Mouse (Mus musculus) neural tube, embryonic 14.5 days (tissue): ENCODE results near the gene Mrpl23. TPM values are rescaled to one million over a fixed set of nuclear protein-coding genes. Genes with fewer than 3 reads are reported as not detected.

Source experiments
- ATAC-seq: fragments of 200-750 bp; cut with Nextera tagmentation; 2 replicates; pipeline ENCODE4 v1.8.0; 2017; ENCODE audit warnings: low read depth, mild to moderate bottlenecking, moderate TSS enrichment, moderate library complexity
- H3K27ac ChIP-seq: fragments of 300-500 bp; sonication (generic); 2 replicates; pipeline ENCODE4 v1.5.1; 2014; ENCODE audit warnings: low read depth, mild to moderate bottlenecking, control low read depth, low read length, moderate library complexity, mixed read lengths
- H3K27me3 ChIP-seq: fragments of 300-500 bp; sonication (generic); 2 replicates; pipeline ENCODE4 v1.6.1; 2014; ENCODE audit warnings: low read length; ENCODE audit not compliant: control insufficient read depth, insufficient read depth
- H3K36me3 ChIP-seq: fragments of 300-500 bp; sonication (generic); 2 replicates; pipeline ENCODE4 v1.6.1; 2014; ENCODE audit warnings: low read length, mixed read lengths; ENCODE audit not compliant: control insufficient read depth, insufficient read depth
- H3K4me1 ChIP-seq: fragments of 300-500 bp; sonication (generic); 2 replicates; pipeline ENCODE4 v1.6.1; 2014; ENCODE audit warnings: low read length; ENCODE audit not compliant: control insufficient read depth, insufficient read depth
- H3K4me2 ChIP-seq: fragments of 300-500 bp; sonication (generic); 2 replicates; pipeline ENCODE4 v1.6.1; 2014; ENCODE audit warnings: mild to moderate bottlenecking, low read depth, low read length, control low read depth
- H3K4me3 ChIP-seq: fragments of 300-500 bp; sonication (generic); 2 replicates; pipeline ENCODE4 v1.5.1; 2014; ENCODE audit warnings: low read depth, low read length, control low read depth, mixed read lengths
- H3K9ac ChIP-seq: fragments of 300-500 bp; sonication (generic); replicated peaks from 2 replicates; pipeline ENCODE4 v1.6.1; 2014; ENCODE audit warnings: low read depth, mild to moderate bottlenecking, control low read depth, low read length, mixed read lengths
- H3K9me3 ChIP-seq: fragments of 300-500 bp; sonication (generic); 2 replicates; pipeline ENCODE4 v1.6.1; 2016; ENCODE audit warnings: low read length; ENCODE audit not compliant: control insufficient read depth
- WGBS: fragments of 180-500 bp; shearing (Covaris S2); extraction: QIAGEN DNeasy Blood & Tissue Kit; methylation state at CpG from one replicate; pipeline ENCODE4 v1.1.7; 2014; 5-methylcytosine and 5-hydroxymethylcytosine counted together
- polyA plus RNA-seq: library from polyadenylated mRNA; unstranded; fragments of >200 nt; fragmentation: Nextera tagmentation; extraction: Ambion mirVana; gene quantifications from 2 replicates; pipeline ENCODE4 v1.2.1, GENCODE M21; 2014

Mrpl23 gene
- polyA plus RNA-seq, 1 experiment from 2014 or later = 21.4 TPM

GRCm38 (mm10) chr7:142510021-142510777 lies 22.3 kb upstream of the Mrpl23 start:
- no peaks in the 10 kb centered on the region for H3K9me3 ChIP-seq
- ATAC-seq = no peak
- no peak overlapping the region for H3K4me3 ChIP-seq
- WGBS = 9% methylated on average over 12 of the region's 12 CpGs
- H3K27me3 ChIP-seq = no peaks in the 10 kb centered on the region
- no peaks in the 10 kb centered on the region for H3K36me3 ChIP-seq
- 0 out of 2 replicates have a peak, but pooled peaks cover 4% of the 10 kb centered on the region for H3K4me1 ChIP-seq
- no peak overlapping the region for H3K4me2 ChIP-seq
- H3K27ac ChIP-seq = peak overlapping the region; percentile 45; the same call in 1 of the 2 replicates
- H3K9ac ChIP-seq = no peak overlapping the region

GRCm38 (mm10) chr7:142514048-142514447 lies 18.4 kb upstream of the Mrpl23 start:
- 91% methylated on average over 4 of the region's 4 CpGs for WGBS
- no peak overlapping the region for H3K4me3 ChIP-seq
- H3K27me3 ChIP-seq = no peaks in the 10 kb centered on the region
- ATAC-seq = no peak
- H3K9me3 ChIP-seq = no peaks in the 10 kb centered on the region
- no peaks in the 10 kb centered on the region for H3K36me3 ChIP-seq
- no peak overlapping the region for H3K27ac ChIP-seq
- no peak overlapping the region for H3K9ac ChIP-seq
- H3K4me2 ChIP-seq = no peak overlapping the region
- peaks cover 8% of the 10 kb centered on the region; the same call in 1 of the 2 replicates for H3K4me1 ChIP-seq

DNA sequence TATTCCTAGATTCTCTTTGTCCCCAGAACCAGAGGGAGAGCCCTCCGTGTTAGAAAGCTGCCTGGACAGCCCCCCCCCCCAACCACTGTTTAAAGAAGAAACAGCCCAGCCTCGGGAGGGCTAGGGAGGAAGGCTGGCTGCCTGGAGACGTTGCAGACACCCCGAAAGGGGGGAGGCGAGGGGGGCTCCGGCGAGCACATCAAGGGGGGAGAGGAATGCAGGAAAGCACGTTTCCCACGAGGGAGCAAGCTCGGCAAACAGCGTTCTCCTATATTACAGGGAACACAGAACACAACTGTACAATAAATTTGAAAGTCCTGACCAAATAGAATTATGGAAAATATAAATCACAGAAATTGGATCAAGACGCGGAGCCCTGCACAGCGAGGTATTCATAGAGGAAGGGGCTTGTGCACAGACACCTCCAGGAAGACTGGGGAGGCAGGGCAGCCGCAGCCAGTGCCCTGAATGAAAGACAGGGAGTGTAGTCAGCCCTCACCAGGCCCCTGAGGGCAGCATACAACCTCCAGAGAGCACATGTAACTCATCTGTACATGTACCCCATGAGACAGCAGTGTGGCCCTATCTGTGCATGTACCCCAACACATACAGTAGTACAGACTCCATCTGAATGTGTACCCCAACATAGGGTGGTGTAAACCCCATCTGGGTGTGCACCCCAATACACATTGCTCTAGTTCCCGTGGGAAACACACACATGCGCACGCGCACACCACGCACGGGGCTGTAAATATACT lies 16.1 kb upstream of the Mrpl23 start:
- Histone ChIP-seq H3K4me1 (peaks cover 8% of the 10 kb centered on the region; the same call in 1 of the 2 replicates), H3K9me3 (no peaks in the 10 kb centered on the region), H3K4me3 (no peak overlapping the region), H3K4me2 (peak overlapping the region; percentile 21; the same call in 1 of the 2 replicates), H3K36me3 (no peaks in the 10 kb centered on the region), H3K9ac (no peak overlapping the region), H3K27ac (peak overlapping the region; percentile 31; the same call in 1 of the 2 replicates), H3K27me3 (no peaks in the 10 kb centered on the region)
- peak; percentile 51 for ATAC-seq
- 41% methylated on average over 21 of the region's 21 CpGs for WGBS

GRCm38 (mm10) chr7:142517531-142517930 lies 15.0 kb upstream of the Mrpl23 start:
- H3K9ac ChIP-seq = no peak overlapping the region
- H3K36me3 ChIP-seq = no peaks in the 10 kb centered on the region
- ATAC-seq = no peak
- no peaks in the 10 kb centered on the region for H3K27me3 ChIP-seq
- no peak overlapping the region for H3K27ac ChIP-seq
- no peaks in the 10 kb centered on the region for H3K9me3 ChIP-seq
- no peak overlapping the region for H3K4me2 ChIP-seq
- 84% methylated on average over 3 of the region's 3 CpGs for WGBS
- H3K4me3 ChIP-seq = no peak overlapping the region
- H3K4me1 ChIP-seq = peaks cover 8% of the 10 kb centered on the region; the same call in 1 of the 2 replicates

GRCm38 (mm10) chr7:142520331-142520730 lies 12.2 kb upstream of the Mrpl23 start:
- H3K27me3 ChIP-seq = no peaks in the 10 kb centered on the region
- peaks cover 16% of the 10 kb centered on the region; the same call in 1 of the 2 replicates for H3K4me1 ChIP-seq
- no peak for ATAC-seq
- H3K4me2 ChIP-seq = no peak overlapping the region
- 89% methylated on average over 4 of the region's 4 CpGs for WGBS
- H3K9me3 ChIP-seq = no peaks in the 10 kb centered on the region
- no peak overlapping the region for H3K4me3 ChIP-seq
- no peak overlapping the region for H3K9ac ChIP-seq
- no peaks in the 10 kb centered on the region for H3K36me3 ChIP-seq
- no peak overlapping the region for H3K27ac ChIP-seq

- no peak overlapping the region for H3K27ac ChIP-seq
- H3K27me3 ChIP-seq = no peaks in the 10 kb centered on the region
- peaks cover 9% of the 10 kb centered on the region; the same call in 1 of the 2 replicates for H3K4me1 ChIP-seq
- no peak overlapping the region for H3K9ac ChIP-seq
- H3K4me3 ChIP-seq = no peak overlapping the region
- ATAC-seq = no peak
- WGBS = 31% methylated on average over 4 of the region's 4 CpGs
- H3K4me2 ChIP-seq = no peak overlapping the region
- H3K9me3 ChIP-seq = no peaks in the 10 kb centered on the region
- H3K36me3 ChIP-seq = no peaks in the 10 kb centered on the region
Measured at GRCm38 (mm10) chr7:142522352-142522751, 10.1 kb upstream of the Mrpl23 start.

GRCm38 (mm10) chr7:142523200-142523990 lies 9.1 kb upstream of the Mrpl23 start:
- H3K27me3 ChIP-seq = no peaks in the 10 kb centered on the region
- no peak overlapping the region for H3K9ac ChIP-seq
- peak overlapping the region; percentile 23; the same call in 1 of the 2 replicates for H3K4me2 ChIP-seq
- peaks cover 9% of the 10 kb centered on the region; the same call in 1 of the 2 replicates for H3K4me1 ChIP-seq
- H3K9me3 ChIP-seq = no peaks in the 10 kb centered on the region
- no peak overlapping the region for H3K4me3 ChIP-seq
- H3K27ac ChIP-seq = no peak overlapping the region; the same call in 1 of the 2 replicates
- no peak for ATAC-seq
- no peaks in the 10 kb centered on the region for H3K36me3 ChIP-seq
- WGBS = 9% methylated on average over 17 of the region's 17 CpGs

- Histone ChIP-seq H3K9me3 (no peaks in the 10 kb centered on the region), H3K36me3 (no peaks in the 10 kb centered on the region), H3K9ac (no peak overlapping the region), H3K4me2 (no peak overlapping the region), H3K27ac (no peak overlapping the region), H3K27me3 (no peaks in the 10 kb centered on the region), H3K4me3 (no peak overlapping the region), H3K4me1 (peaks cover 9% of the 10 kb centered on the region; the same call in 1 of the 2 replicates)
- 23% methylated on average over 13 of the region's 13 CpGs for WGBS
- no peak for ATAC-seq
Measured at GRCm38 (mm10) chr7:142525342-142526178, 6.9 kb upstream of the Mrpl23 start.
